Mouse (Mus musculus): ENCODE data around the gene Lhfp. TPM values are rescaled to one million over a fixed set of nuclear protein-coding genes. Genes with fewer than 3 reads are reported as not detected.
"Not testable (repeated sequence)": the region's sequence is repeated elsewhere in the genome, so short reads cannot be mapped to it uniquely, and the experiment has no call there.

Gene Lhfp
- polyA plus RNA-seq, 1 experiment from 2014 or later = 67.6 TPM

DNA sequence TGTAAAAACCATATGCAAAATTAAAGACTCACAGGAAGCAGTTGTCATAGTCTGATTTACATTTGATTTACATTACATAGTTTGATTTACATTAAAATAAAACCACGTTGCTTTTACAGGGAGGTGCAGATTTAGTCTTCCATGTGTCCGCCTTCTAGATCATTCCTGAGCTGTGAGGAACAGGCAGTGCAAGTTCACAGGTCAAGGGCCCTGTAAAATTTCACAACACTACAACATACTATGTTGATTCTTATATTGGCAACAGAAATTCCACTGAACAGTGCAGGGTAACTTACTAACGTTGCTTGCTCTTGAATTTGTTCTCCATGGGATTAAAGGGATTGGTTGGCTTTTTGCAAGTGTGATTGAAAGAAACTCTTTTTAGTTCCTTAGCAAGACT, 189.8 kb downstream of the Lhfp start:
- H3K27me3 ChIP-seq = no peaks in the 10 kb centered on the region
- H3K4me3 ChIP-seq = no peak overlapping the region
- no peak overlapping the region for H3K27ac ChIP-seq
- no peak for ATAC-seq (ENCODE audit: low FRiP score)
- no peak overlapping the region for H3K9ac ChIP-seq
- no peak overlapping the region for H3K4me2 ChIP-seq
- WGBS = 56% methylated on average over 3 of the region's 3 CpGs
- H3K4me1 ChIP-seq (replicated peaks) = no peaks in the 10 kb centered on the region
- no peaks in the 10 kb centered on the region for H3K9me3 ChIP-seq
- H3K36me3 ChIP-seq = no peaks in the 10 kb centered on the region

DNA sequence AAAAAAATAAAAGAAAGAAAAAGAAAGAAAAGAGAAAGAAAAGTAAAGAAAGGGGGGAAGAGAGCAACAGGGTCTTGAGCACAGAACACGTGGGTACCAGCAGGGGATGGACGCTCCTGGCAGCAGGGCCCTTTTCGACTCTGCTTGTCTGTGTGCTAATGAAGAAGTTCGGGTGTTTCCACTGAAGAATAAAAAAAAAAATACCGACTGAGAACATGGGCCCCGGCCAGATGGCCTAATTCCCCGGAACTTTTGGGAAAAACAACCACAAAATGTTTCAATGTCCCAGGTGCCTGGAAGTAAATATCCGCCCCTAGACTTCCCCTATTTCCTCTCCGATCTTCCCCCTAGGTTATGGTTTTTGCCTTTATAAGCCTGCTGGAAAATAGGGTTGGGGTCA, 191.1 kb downstream of the Lhfp start:
- not testable (repeated sequence) for H3K4me2 ChIP-seq; ATAC-seq (ENCODE audit: low FRiP score); H3K9me3 ChIP-seq; H3K27ac ChIP-seq; H3K4me1 ChIP-seq (replicated peaks); H3K9ac ChIP-seq; H3K27me3 ChIP-seq; H3K36me3 ChIP-seq; H3K4me3 ChIP-seq
- WGBS = 88% methylated on average over 9 of the region's 9 CpGs

DNA sequence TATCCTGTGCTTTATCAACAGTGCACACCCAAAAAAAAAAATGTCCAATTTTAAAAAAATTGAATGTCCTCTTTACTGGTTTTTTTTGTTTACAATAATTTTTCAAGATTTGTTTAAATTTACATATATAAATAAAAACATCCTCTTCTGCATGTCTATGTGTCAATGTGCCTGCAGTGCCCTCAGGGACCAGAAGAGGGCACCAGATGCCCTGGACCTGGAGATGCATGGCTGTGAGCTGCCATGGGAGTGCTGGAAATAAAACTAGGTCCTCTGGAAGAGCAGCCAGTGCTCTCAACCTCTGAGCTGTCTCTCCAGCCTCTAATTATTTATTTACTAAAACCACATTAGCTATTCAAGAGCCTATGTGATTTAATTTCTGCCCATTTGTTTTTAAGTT, 193.4 kb downstream of the Lhfp start:
- ATAC-seq (ENCODE audit: low FRiP score) = no peak
- Histone ChIP-seq H3K36me3 (no peaks in the 10 kb centered on the region), H3K27ac (no peak overlapping the region), H3K27me3 (no peaks in the 10 kb centered on the region), H3K4me3 (no peak overlapping the region), H3K9ac (no peak overlapping the region), H3K4me1 (replicated peaks) (no peaks in the 10 kb centered on the region), H3K9me3 (no peaks in the 10 kb centered on the region), H3K4me2 (no peak overlapping the region)

DNA sequence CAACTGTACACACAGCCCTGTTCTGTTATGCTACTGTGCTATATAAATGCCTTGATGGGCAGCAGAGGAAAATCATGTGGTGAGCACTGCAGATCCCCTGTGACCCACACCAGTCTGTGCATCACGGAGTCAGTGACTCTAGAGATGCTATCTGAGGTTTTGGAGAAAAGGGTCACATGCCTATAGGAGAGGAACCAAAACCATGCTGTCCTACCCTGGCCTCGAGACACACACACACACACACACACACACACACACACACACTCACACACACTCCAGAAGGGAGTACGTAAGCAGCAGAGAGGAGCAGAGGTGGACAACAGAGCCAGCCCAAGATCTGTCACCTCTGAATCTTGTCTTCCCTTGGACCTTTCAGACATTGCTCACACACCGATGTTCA, 195.1 kb downstream of the Lhfp start:
- no peak for ATAC-seq (ENCODE audit: low FRiP score)
- Histone ChIP-seq H3K4me3 (no peak overlapping the region), H3K27me3 (no peaks in the 10 kb centered on the region), H3K9ac (no peak overlapping the region), H3K4me1 (replicated peaks) (no peaks in the 10 kb centered on the region), H3K9me3 (no peaks in the 10 kb centered on the region), H3K27ac (no peak overlapping the region), H3K4me2 (no peak overlapping the region), H3K36me3 (no peaks in the 10 kb centered on the region)
- WGBS = 85% methylated on average over 4 of the region's 4 CpGs

DNA sequence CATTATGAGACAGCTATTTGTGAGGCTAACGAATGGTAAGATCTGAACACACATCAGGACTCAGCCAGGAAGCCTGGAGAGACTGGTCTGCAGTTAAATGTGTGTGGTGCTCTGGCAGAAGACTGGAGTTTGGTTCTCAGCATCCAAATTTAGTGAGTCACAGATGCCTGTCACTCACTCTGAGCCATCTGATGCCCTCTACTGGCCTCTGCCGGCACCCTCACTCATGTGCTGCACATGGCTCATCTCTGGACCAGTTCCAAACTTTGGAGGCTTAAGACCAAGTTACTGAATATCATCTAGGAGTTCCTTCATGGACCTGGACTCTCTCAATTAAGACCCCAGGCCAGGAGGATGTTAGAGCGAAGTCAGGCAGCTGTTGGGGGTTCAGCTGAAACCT, 198.8 kb downstream of the Lhfp start:
- H3K9ac ChIP-seq = no peak overlapping the region
- H3K4me1 ChIP-seq (replicated peaks) = no peaks in the 10 kb centered on the region
- H3K4me3 ChIP-seq = no peak overlapping the region
- no peaks in the 10 kb centered on the region for H3K27me3 ChIP-seq
- no peaks in the 10 kb centered on the region for H3K36me3 ChIP-seq
- ATAC-seq (ENCODE audit: low FRiP score) = no peak
- H3K9me3 ChIP-seq = 0 out of 2 replicates have a peak, but pooled peaks cover 7% of the 10 kb centered on the region
- H3K27ac ChIP-seq = no peak overlapping the region
- 97% methylated on average over 3 of the region's 3 CpGs for WGBS
- H3K4me2 ChIP-seq = no peak overlapping the region

DNA sequence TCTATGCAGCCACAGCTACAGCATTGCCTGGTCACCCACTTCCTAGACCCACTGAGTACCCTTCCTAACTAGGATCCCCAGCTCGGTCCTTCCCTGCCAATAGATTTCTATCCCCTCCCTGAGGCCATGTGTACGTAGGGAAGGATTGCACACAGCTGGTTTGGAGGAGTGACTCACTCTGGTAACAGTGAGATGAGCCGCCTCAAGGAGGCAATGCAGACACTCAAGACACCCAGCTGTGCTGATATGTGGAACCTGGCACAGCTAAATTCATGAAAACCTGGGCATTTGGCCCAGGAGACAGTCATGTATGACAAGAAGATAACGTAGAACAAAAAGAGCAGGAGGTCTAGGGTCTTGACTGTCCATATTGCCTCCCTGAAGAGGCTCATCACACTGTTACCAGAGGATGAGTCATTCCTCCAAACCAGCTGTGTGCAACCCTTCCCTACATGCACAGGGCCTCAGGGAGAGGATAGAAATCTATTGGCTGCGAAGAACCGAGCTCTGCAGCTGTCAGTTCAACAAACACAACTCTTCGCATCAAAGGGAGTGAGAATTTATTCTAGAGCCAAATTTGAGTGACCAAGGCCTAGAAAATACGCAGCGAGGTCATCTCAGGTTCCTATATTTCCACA, 204.4 kb downstream of the Lhfp start:
- Histone ChIP-seq H3K9ac (no peak overlapping the region), H3K27ac (no peak overlapping the region), H3K27me3 (no peaks in the 10 kb centered on the region), H3K9me3 (0 out of 2 replicates have a peak, but pooled peaks cover 7% of the 10 kb centered on the region), H3K4me1 (replicated peaks) (peaks cover 22% of the 10 kb centered on the region), H3K4me3 (no peak overlapping the region), H3K36me3 (no peaks in the 10 kb centered on the region), H3K4me2 (no peak overlapping the region)
- no peak for ATAC-seq (ENCODE audit: low FRiP score)
- 92% methylated on average over 9 of the region's 9 CpGs for WGBS

DNA sequence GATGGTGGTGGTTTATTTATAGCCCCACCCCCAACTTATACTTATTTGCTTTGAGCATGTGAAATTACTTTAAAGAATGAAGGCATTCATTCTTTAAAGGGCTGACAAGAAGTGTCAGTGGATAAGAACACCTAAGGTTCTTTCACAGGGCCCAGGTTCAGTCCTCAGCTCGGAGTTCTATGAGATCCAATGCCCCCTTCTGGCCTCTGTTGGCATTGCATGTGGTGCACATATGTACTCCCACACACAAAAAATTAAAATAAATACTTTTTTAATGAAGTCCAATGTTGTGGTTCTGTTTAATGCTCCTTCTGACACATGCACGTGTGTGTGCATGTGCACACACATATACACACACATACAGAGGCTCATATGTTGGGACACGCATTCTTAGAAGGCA, 205.8 kb downstream of the Lhfp start:
- no peak for ATAC-seq (ENCODE audit: low FRiP score)
- peaks cover 22% of the 10 kb centered on the region for H3K4me1 ChIP-seq (replicated peaks)
- H3K27ac ChIP-seq = no peak overlapping the region
- no peak overlapping the region for H3K4me3 ChIP-seq
- no peak overlapping the region for H3K9ac ChIP-seq
- no peaks in the 10 kb centered on the region for H3K36me3 ChIP-seq
- no peaks in the 10 kb centered on the region for H3K27me3 ChIP-seq
- WGBS = 76% methylated on average over 3 of the region's 3 CpGs
- H3K9me3 ChIP-seq = 0 out of 2 replicates have a peak, but pooled peaks cover 7% of the 10 kb centered on the region
- H3K4me2 ChIP-seq = no peak overlapping the region

DNA sequence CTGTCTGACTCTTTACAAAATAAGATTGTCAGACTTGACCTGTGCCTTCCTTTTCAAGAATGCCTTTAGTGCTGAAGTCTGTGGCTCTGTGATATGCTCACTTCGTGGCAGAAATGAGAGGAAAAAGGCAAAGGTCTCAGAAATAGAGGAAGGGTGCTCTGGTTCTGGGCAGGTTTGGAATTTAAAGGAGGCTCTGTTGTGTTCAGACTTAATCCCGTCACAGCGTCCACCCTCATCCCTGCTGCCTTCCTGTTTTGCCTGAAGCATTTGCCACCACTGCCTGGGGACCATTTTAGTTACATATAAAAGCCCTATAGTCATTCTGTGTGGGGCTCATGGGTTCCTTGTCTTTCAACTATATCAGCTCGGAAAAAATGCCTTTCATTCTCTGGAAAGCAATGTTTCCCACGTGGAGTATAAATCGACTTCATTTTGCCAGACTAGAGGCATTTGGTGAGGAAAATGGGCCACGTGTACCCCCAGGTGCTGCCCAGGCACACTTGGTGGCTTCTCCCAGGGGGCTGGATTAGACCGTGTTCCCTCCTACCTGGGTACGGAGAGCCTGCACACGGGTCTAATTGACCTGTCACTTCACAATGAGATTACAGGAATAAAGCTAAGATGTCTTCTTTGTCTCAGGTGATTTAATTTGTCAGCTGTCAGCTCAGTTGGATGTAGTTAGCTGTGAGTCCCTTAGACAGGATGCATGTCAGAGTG, 207.0 kb downstream of the Lhfp start:
- no peak overlapping the region for H3K4me3 ChIP-seq
- H3K36me3 ChIP-seq = no peaks in the 10 kb centered on the region
- no peaks in the 10 kb centered on the region for H3K27me3 ChIP-seq
- peak; percentile 37; the same call in 1 of the 2 replicates for ATAC-seq (ENCODE audit: low FRiP score)
- WGBS = 36% methylated on average over 10 of the region's 10 CpGs
- no peak overlapping the region for H3K4me2 ChIP-seq
- H3K27ac ChIP-seq = peak overlapping the region; percentile 23; the same call in 1 of the 2 replicates
- H3K9ac ChIP-seq = no peak overlapping the region
- H3K4me1 ChIP-seq (replicated peaks) = peaks cover 29% of the 10 kb centered on the region
- H3K9me3 ChIP-seq = 0 out of 2 replicates have a peak, but pooled peaks cover 2% of the 10 kb centered on the region

DNA sequence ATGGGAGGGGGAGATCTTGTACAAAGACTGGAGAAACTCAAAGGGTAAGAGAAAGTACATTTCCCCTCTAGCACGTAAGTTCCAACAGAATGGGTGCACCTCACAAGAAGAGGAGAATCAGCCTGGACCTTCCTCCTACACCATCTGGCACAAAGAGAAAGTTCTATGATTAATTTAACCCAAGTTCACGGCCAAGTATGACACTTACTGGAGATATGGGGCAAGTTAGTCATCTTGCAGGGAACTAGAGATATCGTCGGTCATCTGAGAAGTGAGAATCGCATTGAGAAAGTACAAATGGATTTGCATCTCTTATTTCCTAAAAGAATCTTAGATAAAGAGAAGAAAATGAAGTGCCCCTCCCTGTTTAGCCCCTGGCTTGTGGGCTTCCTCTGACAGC, 211.2 kb downstream of the Lhfp start:
- Histone ChIP-seq H3K27me3 (no peaks in the 10 kb centered on the region), H3K4me1 (replicated peaks) (peaks cover 33% of the 10 kb centered on the region), H3K36me3 (no peaks in the 10 kb centered on the region), H3K9ac (no peak overlapping the region), H3K4me3 (no peak overlapping the region), H3K4me2 (no peak overlapping the region), H3K27ac (no peak overlapping the region), H3K9me3 (no peaks in the 10 kb centered on the region)
- ATAC-seq (ENCODE audit: low FRiP score) = no peak
- 95% methylated on average over 5 of the region's 5 CpGs for WGBS

DNA sequence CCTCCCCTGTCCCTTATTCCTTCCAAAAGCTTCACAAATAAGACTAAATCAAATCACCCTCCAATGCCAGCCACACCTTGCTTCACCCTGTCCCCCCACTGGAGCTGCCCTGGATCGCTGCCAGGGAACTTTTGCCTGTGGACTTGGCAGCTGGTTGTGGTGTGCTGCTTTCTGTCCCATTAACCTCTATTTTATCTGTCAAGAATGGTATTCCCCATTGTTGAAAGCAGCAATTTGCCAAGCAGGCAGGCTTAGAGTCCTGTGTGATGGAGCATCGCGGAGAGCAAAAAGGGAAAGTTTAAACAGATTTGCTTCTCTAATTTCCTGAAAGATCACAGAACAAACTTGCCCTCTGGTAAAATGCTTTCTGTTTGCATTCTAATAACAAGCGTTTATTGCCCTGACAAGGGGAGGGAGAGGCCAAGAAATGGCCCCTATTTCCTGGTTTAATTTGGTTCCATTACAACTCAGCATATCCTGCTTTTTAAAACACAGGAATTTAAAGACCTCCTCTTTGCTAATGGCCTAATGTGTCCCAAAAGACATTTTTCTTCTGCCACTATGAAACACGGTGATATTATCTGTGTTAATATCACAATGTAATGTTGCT, 212.0 kb downstream of the Lhfp start:
- H3K4me3 ChIP-seq = no peak overlapping the region
- H3K9me3 ChIP-seq = no peaks in the 10 kb centered on the region
- peaks cover 25% of the 10 kb centered on the region for H3K4me1 ChIP-seq (replicated peaks)
- H3K4me2 ChIP-seq = no peak overlapping the region
- H3K36me3 ChIP-seq = no peaks in the 10 kb centered on the region
- H3K27ac ChIP-seq = 0 out of 2 replicates have a peak overlapping the region, but pooled peaks have one; percentile 14
- no peak for ATAC-seq (ENCODE audit: low FRiP score)
- no peaks in the 10 kb centered on the region for H3K27me3 ChIP-seq
- H3K9ac ChIP-seq = no peak overlapping the region
- 58% methylated on average over 5 of the region's 5 CpGs for WGBS

DNA sequence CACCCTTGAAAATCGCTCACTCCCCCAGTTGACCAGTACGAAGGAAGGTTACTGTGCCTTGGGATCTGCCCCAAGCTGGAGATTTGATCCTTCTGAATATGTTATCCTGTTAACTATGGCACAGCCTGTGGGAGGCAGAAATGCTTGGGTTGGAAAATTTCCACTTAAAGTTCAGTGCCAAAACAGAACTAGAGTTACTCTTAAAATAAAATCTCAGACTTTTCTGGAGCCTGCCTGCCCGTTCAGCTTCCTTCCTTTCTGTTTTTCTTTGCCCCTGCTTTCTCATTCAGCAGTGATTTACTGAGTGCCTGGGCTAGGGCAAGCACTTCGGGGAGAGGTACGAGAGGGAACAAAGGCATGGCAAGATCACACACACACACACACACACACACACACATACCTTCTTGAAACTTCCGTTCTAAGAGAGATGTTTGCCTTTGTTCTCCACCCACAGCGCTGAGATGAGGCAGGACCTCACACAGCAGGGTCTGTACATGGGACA, 217.4 kb downstream of the Lhfp start:
- H3K9me3 ChIP-seq = no peaks in the 10 kb centered on the region
- WGBS = 47% methylated on average over 7 of the region's 7 CpGs
- H3K27me3 ChIP-seq = no peaks in the 10 kb centered on the region
- H3K4me2 ChIP-seq = no peak overlapping the region
- no peak for ATAC-seq (ENCODE audit: low FRiP score)
- no peak overlapping the region for H3K9ac ChIP-seq
- H3K4me1 ChIP-seq (replicated peaks) = 0 out of 2 replicates have a peak, but pooled peaks cover 3% of the 10 kb centered on the region
- no peaks in the 10 kb centered on the region for H3K36me3 ChIP-seq
- no peak overlapping the region for H3K27ac ChIP-seq
- no peak overlapping the region for H3K4me3 ChIP-seq

DNA sequence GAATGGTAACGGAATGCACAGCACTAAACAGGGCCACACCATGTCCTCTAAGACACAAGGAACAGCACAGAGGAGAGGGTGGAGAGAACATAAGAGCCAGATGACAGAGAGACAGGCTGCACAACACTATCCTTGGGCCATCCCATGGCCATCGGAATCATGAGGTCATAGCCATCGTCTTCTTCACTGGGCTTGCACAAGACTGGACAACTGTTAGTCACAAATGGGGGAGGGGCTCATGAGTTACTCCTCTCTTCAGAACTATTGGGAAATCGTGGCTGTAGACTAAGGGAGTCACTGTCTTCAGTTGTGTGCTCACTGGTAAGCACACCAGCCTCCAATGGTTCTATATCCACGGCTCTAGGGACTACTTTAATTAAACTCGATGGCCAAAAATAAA, 224.8 kb downstream of the Lhfp start:
- H3K4me1 ChIP-seq (replicated peaks) = 0 out of 2 replicates have a peak, but pooled peaks cover 6% of the 10 kb centered on the region
- no peak overlapping the region for H3K4me3 ChIP-seq
- no peaks in the 10 kb centered on the region for H3K27me3 ChIP-seq
- no peak overlapping the region for H3K27ac ChIP-seq
- ATAC-seq (ENCODE audit: low FRiP score) = no peak
- 0 out of 2 replicates have a peak, but pooled peaks cover 4% of the 10 kb centered on the region for H3K9me3 ChIP-seq
- 91% methylated on average over 6 of the region's 6 CpGs for WGBS
- no peaks in the 10 kb centered on the region for H3K36me3 ChIP-seq
- no peak overlapping the region for H3K9ac ChIP-seq
- no peak overlapping the region for H3K4me2 ChIP-seq
